Mouse (Mus musculus): ENCODE results near the gene Gjb3.

Gjb3 gene

DNA sequence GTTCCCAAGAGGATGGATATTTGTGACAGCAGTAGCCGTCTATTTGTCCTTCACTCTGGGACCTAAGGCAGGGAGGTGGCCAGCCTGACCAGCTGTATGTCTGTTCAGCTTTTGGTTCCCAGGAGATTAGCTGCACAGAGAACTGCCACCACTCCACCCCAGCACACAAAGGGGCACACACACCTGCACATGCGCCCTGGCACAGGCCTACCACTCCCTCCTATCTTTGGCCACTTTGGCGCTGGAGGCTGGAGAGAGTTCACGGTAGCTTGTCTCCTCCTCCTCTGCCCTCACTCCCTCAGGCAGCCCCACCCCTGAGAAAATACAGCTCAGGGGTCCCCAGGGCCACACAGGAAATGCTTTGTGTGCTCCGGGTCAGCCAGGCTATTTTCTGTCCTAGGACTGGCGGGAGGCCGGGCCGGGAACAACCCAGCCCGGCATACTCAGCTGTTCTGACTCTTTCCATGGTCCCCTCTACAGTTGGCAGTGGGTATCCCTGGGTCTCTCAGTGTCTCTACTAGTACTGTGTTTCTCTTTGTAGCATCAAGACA lies 52.1 kb downstream of the Gjb3 start:
- no peak for DNase-seq
